Mouse (Mus musculus): Measurements from ENCODE around the gene Cmtm7.

DNA sequence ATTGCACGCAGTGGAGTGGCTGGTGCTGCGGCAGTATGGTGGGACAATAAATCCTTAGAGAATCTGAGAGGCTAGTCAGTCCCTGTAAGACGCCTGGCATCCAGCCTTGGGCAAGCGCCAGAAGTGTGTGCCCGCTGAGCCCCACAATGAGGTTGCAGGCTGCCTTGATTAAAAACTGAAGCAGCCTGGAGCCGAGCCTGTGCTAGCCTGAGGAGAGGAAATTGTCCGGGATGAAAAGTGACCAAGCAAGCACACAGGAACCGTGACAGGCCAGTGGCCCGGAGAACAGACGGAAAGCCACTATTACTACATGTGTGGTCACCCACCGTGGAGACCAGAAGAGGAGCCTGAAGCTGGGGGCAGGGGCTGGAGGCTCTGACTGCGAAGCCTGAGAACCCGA lies 14.6 kb downstream of the Cmtm7 start:
- no peak for TF ChIP-seq CTCF (IDR thresholded peaks at IDR 0.05; ENCODE audit: low read depth)
- TF ChIP-seq EP300 (IDR thresholded peaks at IDR 0.05; ENCODE audit: low read depth), result no peak

Data from heart, postnatal 0 days (tissue).